Mouse (Mus musculus) hematopoietic stem cell, adult 5-6 weeks (primary cell): ENCODE data around the gene Tysnd1. TPM values are rescaled to one million over a fixed set of nuclear protein-coding genes. Genes with fewer than 3 reads are reported as not detected.

Experiments
- ATAC-seq, 2 experiments: fragments of 125-278 bp in 1 of 2; replicated peaks in 1 of 2; 2 replicates each; pipeline ENCODE4 v1.8.0; 2016 to 2017; ENCODE audit warnings: inconsistent platforms in 2 of 2, mild to moderate bottlenecking in 2 of 2, moderate number of reproducible peaks in 2 of 2, low read depth in 1 of 2, moderate TSS enrichment in 1 of 2; ENCODE audit not compliant: low FRiP score in 2 of 2, poor library complexity in 2 of 2, severe bottlenecking in 2 of 2, insufficient read depth in 1 of 2, low TSS enrichment in 1 of 2
- total RNA-seq: library from RNA; stranded (forward); fragments of 172-1452, 232-1000 nt; gene quantifications from 2 replicates; pipeline ENCODE4 v1.2.3, GENCODE M21; 2017

The Tysnd1 gene
- 14.5 and 15.8 TPM in 2 replicates for total RNA-seq

DNA sequence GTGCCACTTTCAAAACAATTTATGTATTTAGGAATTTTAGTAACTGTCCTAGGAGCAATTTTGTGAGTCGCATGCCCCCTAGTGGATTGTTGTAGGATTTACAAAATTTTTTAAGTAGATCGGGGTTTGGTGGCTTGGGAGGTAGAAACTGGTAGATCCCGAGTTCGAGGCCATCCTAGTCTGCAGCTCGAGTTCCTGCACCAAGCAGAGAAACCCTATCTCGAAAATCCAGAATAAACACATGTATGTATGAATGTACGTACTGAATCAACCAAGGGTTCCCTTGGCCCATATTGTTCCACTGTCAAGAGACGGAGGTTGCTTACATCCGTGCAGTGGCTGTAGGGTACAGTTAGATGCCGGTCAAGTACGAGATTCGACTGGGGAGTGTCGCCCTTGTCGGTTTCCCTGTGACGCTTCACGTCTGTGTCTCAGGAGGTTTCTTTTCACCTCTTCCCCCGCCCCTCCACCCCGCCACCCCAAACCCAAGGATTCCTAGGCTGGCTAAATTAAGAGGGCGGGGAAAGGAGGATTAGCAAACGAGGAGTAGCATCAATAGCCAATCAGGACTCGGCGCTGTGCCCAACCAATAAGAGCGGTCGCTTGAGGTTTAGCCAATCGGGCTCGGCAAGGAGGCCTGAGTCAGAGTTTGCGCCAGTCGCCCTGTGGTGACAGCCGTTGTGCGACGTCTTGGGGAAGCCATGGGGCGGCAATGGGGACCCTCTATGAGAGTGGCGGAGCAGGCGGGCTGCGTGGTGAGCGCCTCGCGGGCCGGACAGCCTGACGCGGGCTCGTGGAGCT is at the start of gene Tysnd1:
Gene Tysnd1, plus strand, starts transcription at position 645 of the 801 bp plus-strand sequence.
- ATAC-seq: peak; percentile 98 to 100

DNA sequence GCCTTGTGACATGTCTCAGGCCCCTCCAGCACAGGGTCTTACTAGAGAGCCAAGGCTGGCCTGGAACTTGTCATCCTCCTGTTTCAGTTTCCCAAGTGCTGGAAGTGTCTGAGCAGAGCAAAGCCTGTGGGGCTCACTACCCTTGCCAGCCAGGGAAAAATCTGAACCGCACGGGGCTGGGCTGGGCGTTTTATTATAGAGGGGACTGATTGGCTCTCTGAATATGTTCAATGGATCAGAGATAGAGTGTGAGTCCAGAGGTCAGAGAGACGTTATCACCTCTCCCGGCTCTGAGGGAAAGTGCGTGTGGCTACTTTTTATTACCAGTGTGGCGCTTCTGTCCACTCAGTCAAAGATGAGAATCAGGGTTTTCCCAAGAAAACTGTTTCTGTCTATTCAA is 48.8 kb upstream of the Tysnd1 start:
- no peak for ATAC-seq

DNA sequence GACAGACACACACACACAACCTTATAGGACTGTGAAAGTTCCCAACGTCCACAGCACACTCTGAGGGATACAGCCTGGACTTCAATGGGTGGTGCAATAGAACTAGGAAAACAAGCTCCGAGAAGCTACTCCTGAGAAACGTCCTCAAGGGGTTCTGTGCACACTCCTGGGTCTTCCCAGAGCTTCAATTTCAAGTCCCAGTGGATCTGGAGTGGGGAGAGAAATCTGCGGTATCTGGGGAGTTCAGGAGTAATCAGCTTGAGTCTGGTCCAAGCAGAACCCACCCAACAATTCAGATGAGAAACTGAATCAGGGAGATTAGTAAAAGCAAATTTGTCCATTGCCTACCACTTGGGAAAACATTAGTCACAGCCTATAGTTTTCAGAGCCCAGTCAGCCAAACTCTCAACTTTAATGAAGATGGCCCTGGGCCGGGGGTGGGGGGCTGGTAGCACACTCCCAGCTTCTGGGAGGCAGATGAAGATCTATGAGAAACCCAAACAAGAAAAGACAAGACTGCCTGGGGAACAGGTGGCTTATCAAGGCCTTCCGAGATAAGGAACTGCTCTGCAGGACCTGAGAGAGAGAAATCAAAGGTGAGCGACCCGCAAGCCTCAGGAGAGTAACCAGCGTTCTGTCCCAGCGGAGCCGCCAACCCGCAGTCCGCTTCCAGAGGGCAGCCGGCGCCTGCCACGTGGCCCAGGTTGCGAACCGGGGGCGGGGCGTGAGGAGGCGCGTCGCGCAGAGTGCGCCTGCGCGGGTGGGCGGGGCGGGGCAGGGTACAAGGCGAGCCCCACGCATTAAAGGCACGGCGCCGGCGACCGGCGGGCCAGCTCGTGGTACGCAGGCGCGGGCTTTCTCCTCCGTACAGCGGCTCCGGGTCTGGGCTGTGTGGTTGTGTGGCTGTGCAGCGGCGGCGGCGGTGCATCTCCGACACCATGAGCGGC is 47.3 kb upstream of the Tysnd1 start, which contains the start of gene Ppa1:
Gene Ppa1, plus strand, starts transcription at position 763 of the 947 bp plus-strand sequence.
- peak; percentile 63 to 81 for ATAC-seq

DNA sequence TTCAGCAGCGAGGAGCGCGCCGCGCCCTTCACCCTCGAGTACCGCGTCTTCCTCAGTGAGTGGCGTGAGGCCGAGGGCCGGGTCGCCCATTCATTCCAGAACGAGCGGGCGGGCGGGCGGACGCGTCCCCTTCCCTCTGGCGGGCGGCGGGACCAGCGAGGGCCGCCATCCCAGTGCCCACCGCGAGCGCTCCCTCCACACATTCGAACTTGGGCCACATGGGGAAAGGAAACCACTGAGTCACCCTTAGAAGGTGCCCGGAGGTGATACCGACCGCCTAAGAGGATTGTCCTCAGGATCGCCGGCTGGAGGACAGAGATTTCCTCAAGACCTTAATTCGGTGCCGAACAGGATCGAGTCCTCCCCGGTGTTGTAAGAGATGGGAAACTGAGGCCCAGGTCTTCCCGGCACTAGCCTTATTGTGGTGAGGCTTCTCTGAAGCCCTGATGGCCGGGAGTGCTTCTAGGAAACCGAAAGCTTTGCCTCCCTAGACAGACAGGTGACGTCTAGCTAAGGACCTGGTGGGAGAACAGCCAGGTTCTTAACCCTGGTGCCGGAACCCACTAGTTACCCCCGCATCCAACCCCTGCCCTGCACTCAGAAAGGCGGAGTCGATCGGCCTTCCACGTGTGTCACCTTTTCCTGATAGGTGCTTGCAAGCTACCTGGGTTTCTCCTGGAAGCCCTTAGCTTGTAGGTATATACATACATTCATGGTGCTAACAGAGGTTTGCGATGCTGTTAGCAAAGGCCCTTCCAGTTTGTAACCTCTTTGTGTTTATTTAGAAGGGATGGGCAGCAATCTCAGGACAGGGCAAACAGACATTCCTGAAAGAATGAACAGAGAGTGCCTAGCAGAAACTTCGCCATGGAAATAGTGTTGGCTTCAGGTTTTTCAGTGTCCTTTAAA is 46.3 kb upstream of the Tysnd1 start:
- ATAC-seq: peak; percentile 33 to 40; a peak in 2 of 4 replicates

DNA sequence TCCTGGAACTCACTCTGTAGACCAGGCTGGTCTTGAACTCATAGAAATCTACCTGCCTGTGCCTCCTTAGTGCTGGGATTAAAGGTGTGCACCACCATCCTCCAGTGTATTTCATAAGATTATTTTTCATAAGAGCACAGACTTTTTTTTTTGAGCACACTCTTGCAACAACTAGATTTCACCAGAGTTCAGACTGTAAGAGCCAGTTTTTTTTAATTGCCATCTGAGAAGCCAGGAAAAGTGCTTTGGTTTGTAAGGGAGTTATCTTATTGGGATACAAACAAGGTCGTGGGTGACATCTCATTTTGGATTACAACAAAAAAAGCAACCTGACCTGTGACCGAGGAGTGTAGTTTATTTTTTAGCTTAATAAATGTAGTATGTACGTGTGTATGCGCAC is 41.2 kb upstream of the Tysnd1 start:
- ATAC-seq: no peak

DNA sequence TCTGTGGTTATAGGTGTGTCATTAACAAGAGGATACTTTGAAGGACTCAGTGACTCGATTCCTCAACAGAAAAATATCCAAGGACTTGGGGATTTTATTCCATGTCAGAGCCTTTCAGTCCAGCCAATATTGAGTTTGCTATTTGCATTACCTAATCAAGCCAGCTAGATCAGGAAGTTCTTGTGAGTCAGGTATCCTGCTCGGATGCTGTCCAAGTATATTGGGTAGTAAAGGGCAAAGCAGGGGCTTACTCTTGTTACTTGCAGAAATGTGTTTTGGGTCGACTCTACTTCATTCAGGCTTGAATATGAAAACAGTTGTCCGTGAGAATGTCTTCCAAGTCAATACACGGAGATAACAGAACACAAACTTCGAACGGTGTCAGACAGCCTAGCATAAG is 40.6 kb upstream of the Tysnd1 start:
- peak in 1 of 2 experiments; percentile 60; a peak in 1 of 4 replicates for ATAC-seq

DNA sequence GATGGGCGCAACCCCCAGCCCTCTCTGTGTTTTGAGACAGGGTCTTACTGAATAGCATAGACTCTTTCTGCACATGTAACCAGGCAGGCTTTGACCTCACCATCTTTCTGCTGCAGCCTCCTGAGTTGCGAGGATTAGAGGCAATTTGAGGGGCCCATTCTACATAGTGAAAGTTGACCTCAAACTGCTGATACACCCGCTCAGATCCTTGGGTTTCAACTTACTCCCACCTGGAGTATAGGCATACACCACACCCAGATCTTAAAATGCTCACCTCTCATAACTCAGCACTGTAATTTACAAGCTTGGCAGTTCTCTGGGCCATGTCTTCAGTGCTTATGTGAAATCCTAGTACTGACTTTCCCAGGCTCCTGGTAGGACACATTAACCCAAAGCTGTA is 40.1 kb upstream of the Tysnd1 start:
- no peak for ATAC-seq

DNA sequence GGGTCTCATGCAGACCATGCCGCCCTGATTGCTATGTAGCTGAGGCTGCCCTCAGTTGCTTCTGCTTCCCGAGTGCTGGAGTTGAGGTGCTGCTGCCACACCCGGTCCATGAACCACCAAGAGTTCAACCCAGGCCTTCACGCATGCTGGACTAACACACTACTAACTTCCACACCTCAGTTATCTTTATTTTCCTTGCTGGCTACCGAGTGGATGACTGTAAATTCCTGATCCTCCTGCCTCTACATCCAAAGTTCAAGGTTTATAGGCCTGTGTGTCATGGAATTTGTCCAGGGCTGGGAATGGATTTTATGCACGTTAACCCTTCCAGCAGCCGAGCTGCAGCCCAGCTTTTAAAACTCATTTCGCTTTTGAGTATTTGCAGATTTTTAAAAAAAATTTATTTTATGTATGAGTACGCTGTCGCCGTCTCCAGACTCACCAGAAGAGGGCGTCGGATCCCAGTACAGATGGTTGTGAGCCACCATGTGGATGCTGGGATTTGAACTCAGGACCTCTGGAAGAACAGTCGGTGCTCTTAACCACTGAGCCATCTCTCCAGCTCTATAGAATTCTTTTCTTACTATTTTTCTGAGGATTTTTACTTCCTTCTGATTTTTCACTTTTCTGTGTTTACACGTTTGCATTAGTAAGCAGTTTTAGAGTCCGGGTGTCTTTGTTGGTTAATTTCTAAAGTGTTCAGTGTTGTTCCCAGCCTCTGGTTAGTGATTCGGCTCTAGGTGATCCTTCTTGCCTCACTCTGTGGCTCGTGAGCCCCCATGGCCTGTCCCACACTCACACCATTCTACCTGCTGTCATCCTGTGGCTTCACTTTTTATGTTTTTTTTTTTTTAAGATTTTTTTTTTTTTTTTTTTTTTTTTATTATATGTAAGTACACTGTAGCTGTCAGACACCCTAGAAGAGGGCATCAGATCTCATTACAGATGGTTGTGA is 38.1 kb upstream of the Tysnd1 start:
- ATAC-seq: no peak

DNA sequence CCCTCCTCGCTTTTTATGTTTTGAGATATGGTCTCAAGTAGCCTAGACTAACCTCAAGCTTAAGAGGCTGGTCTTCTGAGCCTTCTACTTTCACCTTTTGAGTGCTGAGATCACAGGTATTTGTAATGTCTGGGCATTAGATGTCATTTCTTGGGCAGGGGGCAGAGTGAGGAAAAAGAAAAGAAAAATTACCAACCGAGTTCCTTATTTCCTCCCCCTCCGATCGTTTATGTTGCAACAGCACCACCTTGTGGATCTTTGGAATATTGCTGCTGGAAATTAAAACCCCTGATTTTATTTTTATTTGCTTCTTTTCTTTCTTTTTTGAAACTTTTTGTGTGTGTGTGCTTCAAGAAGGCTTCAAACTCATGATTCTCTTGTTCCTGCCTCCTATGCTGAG is 37.3 kb upstream of the Tysnd1 start:
- peak; percentile 30 to 46; a peak in 1 of 4 replicates for ATAC-seq

DNA sequence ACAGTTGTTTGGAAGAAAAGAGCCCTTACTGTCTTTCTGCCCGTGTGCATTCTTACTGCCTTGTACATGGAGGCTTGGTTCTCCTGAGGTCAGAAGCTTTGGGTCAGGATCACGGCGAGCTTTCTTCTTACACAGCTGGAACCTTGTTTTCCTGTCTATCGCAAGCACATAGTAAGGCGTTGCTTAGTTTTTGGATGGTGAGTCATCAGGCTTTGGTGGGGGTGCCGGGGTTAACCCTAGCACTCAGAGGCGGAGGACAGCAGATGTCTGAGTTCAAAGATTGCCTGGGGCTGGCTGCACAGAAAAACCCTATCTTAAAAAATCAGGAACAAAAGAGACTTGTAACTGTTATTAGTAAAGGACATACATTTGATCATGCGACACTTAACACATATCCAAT is 33.4 kb upstream of the Tysnd1 start:
- no peak for ATAC-seq

DNA sequence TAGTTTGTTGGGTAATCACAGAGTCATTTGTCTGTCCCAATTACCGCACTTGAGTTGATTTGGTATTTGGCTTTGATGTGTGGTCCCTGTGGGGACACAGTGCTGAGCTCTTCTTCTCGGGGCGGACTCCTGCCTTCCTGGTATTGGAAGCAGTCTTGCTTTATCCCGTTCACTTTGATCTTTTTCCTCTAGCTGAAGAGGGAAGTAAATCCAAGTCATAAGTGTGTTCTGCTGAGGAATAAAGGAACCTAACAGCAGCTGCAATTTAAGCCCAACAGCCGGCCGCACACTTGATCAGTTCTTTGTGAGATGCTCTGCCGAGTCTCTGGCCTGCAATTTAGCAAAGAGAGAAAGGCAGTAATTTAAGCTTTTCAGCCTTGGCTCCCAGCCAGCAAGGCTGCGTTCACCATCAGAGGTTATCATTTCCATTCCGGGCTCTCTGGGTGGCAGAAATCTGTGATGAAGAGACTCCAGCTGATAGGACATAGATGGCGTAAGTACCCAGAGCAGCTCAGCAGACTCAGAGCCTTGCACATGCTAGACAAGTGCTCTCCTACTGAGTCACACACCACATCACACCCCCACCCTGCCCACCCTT is 32.8 kb upstream of the Tysnd1 start:
- no peak for ATAC-seq

DNA sequence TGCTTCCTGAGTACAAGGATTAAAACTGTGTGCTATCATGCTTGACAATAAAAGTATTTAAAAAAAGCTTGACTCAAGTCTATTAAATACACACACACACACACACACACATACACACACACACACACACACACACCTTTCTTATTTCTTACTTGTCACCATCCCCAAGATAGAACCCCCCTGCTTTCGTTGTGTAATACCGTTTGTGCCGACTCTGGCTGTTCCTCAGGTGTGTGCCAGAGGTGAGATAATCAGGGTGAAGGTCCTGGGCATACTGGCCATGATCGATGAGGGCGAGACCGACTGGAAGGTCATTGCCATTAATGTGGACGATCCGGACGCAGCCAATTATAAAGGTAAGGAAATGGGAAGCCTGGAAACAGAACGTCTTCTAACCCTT is 30.2 kb upstream of the Tysnd1 start:
- ATAC-seq: no peak

DNA sequence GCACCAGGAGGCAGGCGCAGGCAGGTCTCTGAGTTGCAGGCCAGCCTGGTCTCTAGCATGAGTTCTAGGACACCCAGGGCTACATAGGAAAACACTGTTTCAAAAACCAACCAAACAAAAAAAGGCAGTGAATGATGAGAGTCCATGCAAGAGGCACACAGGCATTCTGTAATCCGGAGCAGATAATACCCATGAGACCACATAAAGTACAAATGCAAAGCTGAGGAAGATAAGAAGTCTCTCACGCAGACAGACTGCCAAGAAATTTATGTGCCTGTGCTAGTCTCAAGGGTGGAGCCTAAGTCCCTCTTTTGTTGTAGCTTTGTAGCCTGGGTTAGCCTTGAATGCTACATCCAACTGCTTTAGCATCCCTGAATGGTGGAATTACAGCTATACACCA is 29.7 kb upstream of the Tysnd1 start:
- ATAC-seq: no peak

DNA sequence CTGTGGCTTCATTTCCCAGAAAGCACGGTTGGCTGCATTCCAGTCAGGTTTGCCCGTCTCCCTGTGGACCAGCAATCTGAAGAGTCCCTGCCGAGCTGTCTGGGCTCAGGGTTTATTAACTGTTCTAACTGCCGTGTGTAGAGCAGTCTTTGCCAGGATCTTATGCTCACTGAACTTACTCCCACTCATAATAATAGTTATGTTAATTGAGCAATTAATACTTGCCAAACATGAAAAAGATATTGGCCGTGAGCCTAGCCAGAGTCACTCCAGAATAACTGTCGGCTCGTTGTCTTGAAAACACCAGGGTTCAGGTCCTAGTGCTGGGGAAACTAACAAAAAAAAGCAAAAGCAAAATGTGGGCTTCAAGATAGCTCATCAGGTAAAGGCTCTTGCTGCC is 26.0 kb upstream of the Tysnd1 start:
- no peak for ATAC-seq

DNA sequence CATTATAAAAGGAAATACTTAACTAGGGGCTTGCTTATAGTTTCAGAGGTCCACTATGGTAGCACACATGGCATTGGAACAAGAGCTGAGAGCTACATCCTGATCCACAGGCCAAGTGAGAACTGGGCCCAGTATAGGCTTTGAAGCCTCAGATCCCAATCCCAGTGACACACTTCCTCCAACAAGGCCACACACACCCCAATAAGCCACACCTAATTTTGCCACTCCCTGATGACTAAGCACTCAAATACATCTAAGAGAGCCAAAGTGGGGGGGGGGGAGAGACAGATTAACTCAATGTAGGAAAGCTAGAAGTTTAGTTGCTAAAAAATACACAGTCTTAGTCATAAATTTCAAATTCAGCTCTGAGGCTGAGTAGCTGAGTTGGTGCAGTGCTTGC is 25.4 kb upstream of the Tysnd1 start:
- no peak for ATAC-seq

DNA sequence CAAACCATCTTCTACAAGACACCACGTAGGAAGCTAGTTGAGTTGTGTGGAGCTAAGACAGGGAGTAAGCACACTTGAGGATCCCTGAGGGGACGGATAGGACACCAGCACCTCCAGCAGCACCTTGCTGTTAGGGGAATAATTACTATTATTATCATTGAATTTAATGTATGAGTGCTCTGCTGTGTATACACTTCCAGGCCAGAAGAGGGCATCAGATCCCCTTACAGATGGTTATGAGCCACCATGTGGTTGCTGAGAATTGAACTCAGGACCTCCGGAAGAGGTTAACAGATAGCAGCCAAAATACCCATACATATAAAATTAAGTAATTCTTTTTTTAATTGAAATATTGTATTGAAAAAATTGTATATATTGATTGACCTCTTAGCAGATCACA is 24.6 kb upstream of the Tysnd1 start:
- ATAC-seq: no peak
